Mouse (Mus musculus) E14TG2a.4 (cell line): Measurements from ENCODE around the gene Tbc1d22a.

Experiments used
- CTCF ChIP-seq: conservative IDR thresholded peaks from 2 replicates; pipeline ENCODE4 v1.5.1; 2014; ENCODE audit warnings: low read length
- NANOG ChIP-seq: IDR thresholded peaks from 2 replicates; pipeline ENCODE4 v1.6.1; 2014; ENCODE audit warnings: borderline replicate concordance, low read length, mixed read lengths
- POU5F1 ChIP-seq: IDR thresholded peaks from 2 replicates; pipeline ENCODE4 v1.6.1; 2014; ENCODE audit warnings: low read length, borderline replicate concordance

DNA sequence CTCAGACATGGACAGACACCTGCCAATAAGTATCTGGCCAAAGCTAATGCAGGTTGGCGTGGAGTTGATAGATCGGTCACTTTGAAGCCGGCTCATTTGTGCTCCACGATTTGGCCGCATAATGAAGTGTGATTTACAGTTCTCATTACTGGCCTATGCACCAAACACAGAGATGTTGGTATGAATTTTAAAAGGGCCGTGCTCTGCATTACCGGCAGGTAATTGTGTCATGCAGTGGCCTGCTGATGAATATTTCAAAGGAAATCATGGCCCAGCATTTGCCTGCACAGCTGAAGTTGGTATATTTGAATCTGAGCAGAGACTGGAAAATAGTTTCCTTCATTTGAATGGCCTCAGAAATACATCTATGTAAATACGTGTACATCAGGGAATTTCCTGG is 219.1 kb downstream of the Tbc1d22a start:
- no peak for TF ChIP-seq CTCF
- no peak for TF ChIP-seq POU5F1
- TF ChIP-seq NANOG, result no peak
